Mouse (Mus musculus) E14TG2a.4 (cell line): ENCODE measurements around the gene Ppfibp2.

Experiments used
- CTCF ChIP-seq: conservative IDR thresholded peaks from 2 replicates; pipeline ENCODE4 v1.5.1; 2014; ENCODE audit warnings: low read length
- NANOG ChIP-seq: IDR thresholded peaks from 2 replicates; pipeline ENCODE4 v1.6.1; 2014; ENCODE audit warnings: borderline replicate concordance, low read length, mixed read lengths
- POU5F1 ChIP-seq: IDR thresholded peaks from 2 replicates; pipeline ENCODE4 v1.6.1; 2014; ENCODE audit warnings: low read length, borderline replicate concordance

DNA sequence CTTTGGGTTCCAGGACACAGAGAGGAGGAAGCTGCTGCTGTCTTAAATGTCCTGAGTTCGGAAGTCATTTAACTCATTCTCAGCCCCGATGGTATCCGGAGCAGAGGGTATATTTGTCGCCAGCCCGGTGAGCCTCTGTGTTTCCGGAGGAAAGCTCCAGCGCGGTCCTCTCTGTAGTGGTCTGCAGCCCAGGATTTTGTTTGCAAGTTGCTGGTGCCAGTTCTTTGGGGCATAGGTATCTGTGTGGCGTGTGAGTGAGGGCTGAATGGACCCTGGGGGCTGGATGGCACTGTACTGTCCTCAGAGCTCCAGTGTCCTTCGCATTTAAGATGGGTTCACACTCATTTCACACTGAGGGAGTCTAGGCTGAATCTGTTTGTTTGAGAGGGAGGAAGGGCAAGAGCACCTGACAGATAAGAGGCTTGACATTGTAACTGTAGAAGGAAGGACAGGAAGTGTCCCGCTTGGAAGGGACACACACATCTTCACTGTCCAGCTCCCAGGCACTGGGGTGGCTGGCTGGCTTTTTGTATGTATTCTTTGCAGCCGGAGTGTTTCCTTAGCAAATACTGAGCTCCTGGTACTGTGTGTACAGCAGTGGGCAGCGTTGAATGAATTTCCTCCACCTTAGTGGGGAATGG is 71.4 kb downstream of the Ppfibp2 start:
- TF ChIP-seq CTCF (no peak), NANOG (no peak), POU5F1 (no peak)
